Mouse (Mus musculus): ENCODE results near the gene Abcc1.

GRCm38 (mm10) chr16:14437446-14437982 is 76.2 kb downstream of the Abcc1 start:
- TF ChIP-seq CTCF (IDR thresholded peaks at IDR 0.05) (no peak), EP300 (IDR thresholded peaks at IDR 0.05) (no peak)
